Mouse (Mus musculus) testis, adult 2 months (tissue): ENCODE data around the gene Gm20906. TPM values are rescaled to one million over a fixed set of nuclear protein-coding genes. Genes with fewer than 3 reads are reported as not detected.
"Not testable (repeated sequence)": the region's sequence is repeated elsewhere in the genome, so short reads cannot be mapped to it uniquely, and the experiment has no call there.

Experiments used
- H3K27ac ChIP-seq: fragments of 200-500 bp; 2 replicates; pipeline ENCODE4 v1.5.1; 2012; ENCODE audit warnings: low read depth, low read length; ENCODE audit not compliant: control insufficient read depth, insufficient read depth
- H3K27me3 ChIP-seq: fragments of 200-500 bp; 2 replicates; pipeline ENCODE4 v1.6.1; 2012; ENCODE audit warnings: mild to moderate bottlenecking, low read length, moderate library complexity; ENCODE audit not compliant: control insufficient read depth, insufficient read depth
- H3K36me3 ChIP-seq: fragments of 200-500 bp; 2 replicates; pipeline ENCODE4 v1.6.1; 2012; ENCODE audit warnings: mild to moderate bottlenecking, low read length; ENCODE audit not compliant: control insufficient read depth, insufficient read depth
- H3K4me1 ChIP-seq: fragments of 200-500 bp; 2 replicates; pipeline ENCODE4 v1.6.1; 2012; ENCODE audit warnings: low read length; ENCODE audit not compliant: control insufficient read depth, insufficient read depth
- H3K4me3 ChIP-seq: fragments of 200-500 bp; 2 replicates; pipeline ENCODE4 v1.5.1; 2012; ENCODE audit warnings: low read depth, mild to moderate bottlenecking, low read length, moderate library complexity, mixed read lengths; ENCODE audit not compliant: control insufficient read depth
- polyA plus RNA-seq: library from polyadenylated mRNA; depleted of rRNA; stranded (reverse); fragments of >200 nt; gene quantifications from 2 replicates; pipeline ENCODE4 v1.2.3, GENCODE M21; 2012; rRNA removed

Gm20906 gene
- not detected in 2 replicates for polyA plus RNA-seq

DNA sequence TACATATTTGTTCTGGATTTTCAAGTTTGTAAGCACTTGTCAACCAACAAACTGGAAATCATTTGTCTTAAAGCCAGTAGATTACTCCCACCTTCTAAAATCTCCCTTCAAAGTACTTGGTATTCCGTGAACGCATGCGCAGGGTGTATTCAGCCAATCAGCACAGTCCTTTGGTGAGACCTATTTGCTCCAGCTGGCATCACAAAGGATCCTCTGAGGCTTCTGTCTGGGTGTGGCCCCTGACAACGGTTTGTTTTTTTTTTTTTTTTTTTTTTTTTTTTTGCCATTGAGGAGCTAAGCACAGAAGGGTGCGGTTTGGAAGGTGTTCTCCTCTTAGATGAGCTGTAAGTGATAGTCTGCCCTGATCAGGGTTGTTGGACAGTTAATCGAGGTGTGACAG, at the start of gene Gm20906:
Gene Gm20906, plus strand, starts transcription at position 301 of the 400 bp plus-strand sequence.
- H3K36me3 ChIP-seq, H3K4me3 ChIP-seq, H3K27ac ChIP-seq, H3K27me3 ChIP-seq, H3K4me1 ChIP-seq: not testable (repeated sequence)
